Mouse (Mus musculus): ENCODE measurements around the gene Ripor2. TPM values are rescaled to one million over a fixed set of nuclear protein-coding genes. Genes with fewer than 3 reads are reported as not detected.

The Ripor2 gene
- polyA plus RNA-seq, 1 experiment from 2014 or later: 21.7 TPM

GRCm38 (mm10) chr13:24625071-24625470, 43.1 kb downstream of the Ripor2 start:
- ATAC-seq (ENCODE audit: low read depth): no peak
- WGBS: 32% methylated on average over 5 of the region's 5 CpGs
- peak overlapping the region; percentile 24 for H3K27ac ChIP-seq (replicated peaks)
- H3K9ac ChIP-seq: no peak overlapping the region
- H3K4me1 ChIP-seq (replicated peaks): peaks cover 29% of the 10 kb centered on the region
- no peaks in the 10 kb centered on the region for H3K9me3 ChIP-seq
- H3K4me2 ChIP-seq: no peak overlapping the region
- no peak overlapping the region for H3K4me3 ChIP-seq
- no peaks in the 10 kb centered on the region for H3K27me3 ChIP-seq
- H3K36me3 ChIP-seq: no peaks in the 10 kb centered on the region

GRCm38 (mm10) chr13:24626698-24627436, 44.9 kb downstream of the Ripor2 start:
- H3K9me3 ChIP-seq: no peaks in the 10 kb centered on the region

DNA sequence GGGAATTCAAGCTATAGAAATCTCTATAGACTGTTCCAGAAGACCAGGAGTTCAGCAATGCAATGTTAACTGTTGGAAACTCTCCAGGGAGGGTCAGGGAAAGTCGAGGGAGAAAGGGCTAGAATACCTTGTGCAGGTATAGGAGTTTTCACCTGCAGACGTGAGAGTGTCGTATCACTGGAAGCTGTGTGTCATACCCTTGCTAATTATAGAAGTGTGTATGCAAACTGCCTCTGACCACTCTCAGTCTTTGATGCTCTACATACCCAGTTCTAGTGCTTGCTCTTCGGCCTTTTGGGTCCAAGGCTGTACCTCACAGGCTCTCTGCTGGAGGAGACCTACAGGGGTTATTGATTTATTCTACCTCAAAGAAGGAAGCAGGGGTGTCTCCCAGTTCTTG, 46.2 kb downstream of the Ripor2 start:
- Histone ChIP-seq H3K4me1 (replicated peaks) (peaks cover 36% of the 10 kb centered on the region), H3K9me3 (no peaks in the 10 kb centered on the region), H3K4me3 (no peak overlapping the region), H3K36me3 (no peaks in the 10 kb centered on the region), H3K27me3 (no peaks in the 10 kb centered on the region), H3K27ac (replicated peaks) (peak overlapping the region; percentile 85), H3K9ac (no peak overlapping the region), H3K4me2 (no peak overlapping the region)
- ATAC-seq (ENCODE audit: low read depth): no peak
- 87% methylated on average over 4 of the region's 4 CpGs for WGBS

More at GRCm38 (mm10) chr13:24626698-24627436, 44.9 kb downstream of the Ripor2 start:
- ATAC-seq (ENCODE audit: low read depth): no peak
- WGBS: 84% methylated on average over 6 of the region's 6 CpGs
- Histone ChIP-seq H3K27ac (replicated peaks) (no peak overlapping the region), H3K4me1 (replicated peaks) (peaks cover 31% of the 10 kb centered on the region), H3K9ac (no peak overlapping the region), H3K4me3 (no peak overlapping the region), H3K36me3 (no peaks in the 10 kb centered on the region), H3K4me2 (no peak overlapping the region), H3K27me3 (no peaks in the 10 kb centered on the region)

DNA sequence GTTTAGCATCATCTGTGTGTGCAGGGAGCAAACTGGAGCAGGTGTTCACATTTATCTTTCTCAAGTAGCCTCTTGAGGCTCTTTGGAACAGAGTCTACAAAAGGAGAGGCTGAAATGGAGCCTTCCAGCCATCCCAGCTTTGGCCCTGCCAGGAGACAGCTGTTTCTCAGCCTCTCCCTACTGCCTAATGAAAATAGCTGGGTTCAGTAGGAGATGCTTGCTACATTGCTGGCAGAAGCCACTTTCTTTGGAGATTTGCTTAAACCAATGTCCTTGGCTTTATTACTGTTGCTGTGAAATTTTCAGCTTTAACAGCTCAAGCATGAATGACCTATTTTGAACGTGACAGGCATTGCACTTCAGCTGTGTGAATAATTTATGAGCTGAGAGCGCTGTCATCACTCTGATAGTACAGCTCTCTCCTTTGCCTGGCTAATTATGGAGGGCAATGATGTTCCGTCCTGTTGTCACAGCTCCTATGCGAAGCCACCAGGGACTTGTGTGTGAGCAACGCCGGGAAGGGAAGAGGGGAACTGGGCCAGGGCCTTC, 47.2 kb downstream of the Ripor2 start:
- no peaks in the 10 kb centered on the region for H3K27me3 ChIP-seq
- no peak overlapping the region for H3K9ac ChIP-seq
- H3K4me3 ChIP-seq: no peak overlapping the region
- ATAC-seq (ENCODE audit: low read depth): peak; percentile 90
- WGBS: 14% methylated on average over 6 of the region's 6 CpGs
- H3K27ac ChIP-seq (replicated peaks): peak overlapping the region; percentile 85
- H3K4me2 ChIP-seq: no peak overlapping the region
- peaks cover 36% of the 10 kb centered on the region for H3K4me1 ChIP-seq (replicated peaks)
- no peaks in the 10 kb centered on the region for H3K36me3 ChIP-seq
- H3K9me3 ChIP-seq: no peaks in the 10 kb centered on the region

DNA sequence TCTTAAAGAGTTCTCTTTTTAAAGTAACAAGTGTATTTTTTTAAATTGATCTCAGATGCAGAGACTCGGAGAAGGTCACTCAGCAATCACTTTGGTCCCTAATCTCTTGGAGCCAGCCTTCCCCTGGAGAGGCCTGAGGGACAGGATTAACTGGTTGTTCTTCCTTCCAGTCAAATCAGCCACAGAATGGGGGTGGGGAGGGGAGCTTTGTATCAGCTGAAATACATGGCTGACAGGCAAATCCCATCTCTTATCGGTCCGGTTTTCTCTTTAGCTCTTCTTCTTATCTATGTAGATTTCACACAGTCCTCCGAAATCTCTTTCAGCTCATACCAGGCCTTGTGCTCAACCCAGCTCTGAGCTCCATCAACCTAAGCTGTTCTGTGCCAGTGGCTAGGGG, 48.4 kb downstream of the Ripor2 start:
- ATAC-seq (ENCODE audit: low read depth): no peak
- 89% methylated on average over 4 of the region's 4 CpGs for WGBS
- no peaks in the 10 kb centered on the region for H3K36me3 ChIP-seq
- H3K27me3 ChIP-seq: no peaks in the 10 kb centered on the region; the same call in 1 of the 2 replicates
- H3K4me3 ChIP-seq: no peak overlapping the region
- no peak overlapping the region for H3K4me2 ChIP-seq
- H3K27ac ChIP-seq (replicated peaks): peak overlapping the region; percentile 29
- H3K4me1 ChIP-seq (replicated peaks): peaks cover 30% of the 10 kb centered on the region
- no peak overlapping the region for H3K9ac ChIP-seq
- no peaks in the 10 kb centered on the region for H3K9me3 ChIP-seq

DNA sequence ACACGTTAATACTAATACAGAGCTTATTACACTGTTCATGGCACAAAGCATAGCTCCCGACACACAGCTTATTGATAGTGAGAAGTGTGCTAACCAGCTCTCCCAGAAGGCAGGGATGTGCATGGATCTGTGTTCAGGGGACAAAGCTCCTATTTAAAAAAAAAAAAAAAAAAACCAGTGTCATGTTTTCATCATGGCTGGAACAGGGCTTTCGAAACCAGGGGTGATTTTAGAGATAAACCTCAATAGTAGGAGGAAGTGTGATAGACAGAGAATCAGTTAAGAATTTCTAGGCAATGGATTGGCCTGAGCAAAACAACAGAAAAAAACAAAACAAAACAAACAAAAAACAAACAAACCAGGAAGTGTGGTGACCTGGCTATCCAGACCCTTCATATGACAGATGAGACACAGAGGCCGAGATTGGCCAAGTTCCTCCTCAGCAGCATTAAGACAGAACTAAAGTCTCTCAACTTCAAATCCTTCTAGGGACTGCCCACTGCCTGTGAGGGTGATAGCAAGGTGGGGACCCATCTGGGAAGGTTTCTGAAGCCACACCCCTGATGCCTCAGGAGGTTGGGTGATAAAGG, 51.1 kb downstream of the Ripor2 start:
- Histone ChIP-seq H3K4me2 (no peak overlapping the region), H3K36me3 (no peaks in the 10 kb centered on the region), H3K4me3 (no peak overlapping the region), H3K27ac (replicated peaks) (no peak overlapping the region), H3K27me3 (peaks cover 9% of the 10 kb centered on the region), H3K9me3 (no peaks in the 10 kb centered on the region), H3K4me1 (replicated peaks) (peaks cover 40% of the 10 kb centered on the region), H3K9ac (no peak overlapping the region)
- 71% methylated on average over 4 of the region's 4 CpGs for WGBS
- no peak for ATAC-seq (ENCODE audit: low read depth)

DNA sequence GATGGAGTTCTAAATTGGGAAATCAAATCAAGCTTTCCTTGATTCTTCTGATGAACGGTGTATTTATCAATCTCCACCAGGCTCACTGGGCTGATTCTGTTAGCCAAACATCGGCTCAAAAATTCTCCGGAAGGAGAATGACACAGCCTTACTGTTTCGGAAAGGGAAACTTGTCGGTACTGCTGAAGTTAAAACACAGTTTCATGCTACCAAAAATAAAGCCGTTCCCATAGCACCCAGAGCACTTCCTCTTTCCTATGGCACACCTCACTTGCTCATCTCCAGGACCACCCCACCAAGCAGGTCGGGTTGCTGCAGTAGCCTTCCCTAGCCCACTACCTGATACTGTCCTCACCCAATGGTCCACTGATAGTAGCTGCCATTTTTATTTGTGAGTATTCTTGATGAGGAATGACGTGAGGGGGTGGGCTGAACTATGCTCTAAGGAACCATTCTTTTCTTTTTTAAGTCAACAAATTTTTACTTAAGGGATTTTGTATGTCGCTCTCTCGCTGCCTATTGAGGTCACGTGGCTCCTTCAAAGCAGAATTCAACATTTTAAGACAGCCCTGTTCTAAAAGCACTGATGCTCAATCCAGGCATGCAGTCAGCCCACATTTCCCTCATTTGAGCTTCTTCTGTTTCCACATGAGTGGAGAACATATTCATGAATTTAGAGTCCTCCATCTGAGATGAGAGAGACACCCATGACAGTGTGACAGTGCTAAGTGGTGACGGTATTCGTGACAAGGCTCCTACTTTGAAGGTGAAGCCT, 52.5 kb downstream of the Ripor2 start:
- Histone ChIP-seq H3K27ac (replicated peaks) (no peak overlapping the region), H3K36me3 (no peaks in the 10 kb centered on the region), H3K9ac (no peak overlapping the region), H3K9me3 (no peaks in the 10 kb centered on the region), H3K4me3 (no peak overlapping the region), H3K27me3 (peaks cover 9% of the 10 kb centered on the region), H3K4me1 (replicated peaks) (peaks cover 37% of the 10 kb centered on the region), H3K4me2 (no peak overlapping the region)
- WGBS: 91% methylated on average over 13 of the region's 13 CpGs
- ATAC-seq (ENCODE audit: low read depth): no peak

DNA sequence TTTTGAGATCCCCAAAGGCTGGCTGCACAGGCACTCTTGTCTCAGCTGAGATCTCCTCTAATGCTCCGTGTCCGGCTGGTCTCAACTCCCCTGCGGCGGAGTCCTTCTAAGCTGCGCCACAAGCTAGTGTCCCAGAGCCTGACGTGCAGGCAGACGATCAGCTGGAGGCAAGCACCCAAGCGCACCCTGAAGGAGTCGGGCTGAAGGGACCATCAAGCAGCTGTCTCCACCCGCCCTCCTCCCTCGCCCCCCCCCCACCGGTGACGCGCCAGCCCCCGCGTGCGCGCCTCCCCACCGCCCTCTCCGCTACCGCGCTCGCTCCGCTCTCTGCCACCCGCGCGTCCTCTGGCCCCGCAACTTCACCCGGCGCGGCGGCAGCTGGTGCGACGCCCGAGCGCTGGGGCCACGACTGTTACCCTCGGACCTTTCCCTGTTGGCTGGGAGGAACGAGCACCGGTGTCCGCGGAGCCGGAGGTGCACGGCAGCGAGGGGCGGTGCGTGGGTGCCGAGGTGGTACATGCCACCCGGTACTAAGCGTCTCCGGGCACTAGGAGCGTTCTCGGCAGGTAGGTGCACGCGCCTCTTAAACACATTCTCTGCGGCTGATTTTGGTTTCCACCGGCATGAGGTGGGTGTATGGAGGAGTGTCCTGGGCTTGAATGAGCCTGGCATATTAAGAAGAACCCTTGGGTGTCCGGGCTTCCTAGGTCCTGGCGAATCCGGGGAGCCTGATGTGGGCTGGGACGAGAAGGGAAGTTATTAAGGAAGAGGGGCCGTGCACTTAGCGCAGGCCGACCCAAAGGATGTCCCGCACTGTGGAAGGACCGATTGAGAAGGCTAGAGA, 56.6 kb downstream of the Ripor2 start:
- Histone ChIP-seq H3K27me3 (peaks cover 9% of the 10 kb centered on the region), H3K27ac (replicated peaks) (peak overlapping the region; percentile 93), H3K36me3 (no peaks in the 10 kb centered on the region), H3K4me2 (peak overlapping the region; percentile 85), H3K9ac (peak overlapping the region; percentile 81), H3K4me1 (replicated peaks) (peaks cover 56% of the 10 kb centered on the region), H3K4me3 (peak overlapping the region; percentile 71), H3K9me3 (no peaks in the 10 kb centered on the region)
- ATAC-seq (ENCODE audit: low read depth): peak; percentile 85
- WGBS: under 1% methylated on average over 63 of the region's 66 CpGs

- peak; percentile 62 for ATAC-seq (ENCODE audit: low read depth)
These were observed 57.5 kb downstream of the Ripor2 start for GRCm38 (mm10) chr13:24639215-24640165.

DNA sequence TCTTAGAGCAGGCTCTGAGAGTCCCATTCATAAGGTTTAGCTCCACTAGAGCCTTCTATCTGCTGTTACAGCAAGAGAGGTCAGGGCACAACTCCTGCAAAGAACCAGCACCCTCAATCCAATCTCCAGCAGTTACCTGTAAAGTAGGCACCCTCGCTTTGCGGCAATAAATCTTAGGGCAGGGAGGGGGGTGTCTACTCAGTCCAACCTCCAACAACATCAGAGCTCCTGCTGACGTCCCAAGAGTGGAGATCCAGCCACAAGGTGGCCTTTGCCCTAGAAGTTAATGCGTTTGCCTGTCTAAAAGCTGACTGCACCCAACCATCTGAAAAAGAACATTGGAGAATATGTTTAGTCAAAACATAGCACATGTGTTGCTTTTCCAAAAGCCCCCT, 58.2 kb downstream of the Ripor2 start:
- ATAC-seq (ENCODE audit: low read depth): no peak
- 0 out of 2 replicates have a peak, but pooled peaks cover 6% of the 10 kb centered on the region for H3K36me3 ChIP-seq
- peak overlapping the region; percentile 81 for H3K9ac ChIP-seq
- H3K9me3 ChIP-seq: no peaks in the 10 kb centered on the region
- WGBS: 50% methylated on average over 4 of the region's 4 CpGs
- peaks cover 9% of the 10 kb centered on the region for H3K27me3 ChIP-seq
- peak overlapping the region; percentile 85 for H3K4me2 ChIP-seq
- peaks cover 69% of the 10 kb centered on the region for H3K4me1 ChIP-seq (replicated peaks)
- H3K27ac ChIP-seq (replicated peaks): peak overlapping the region; percentile 93
- peak overlapping the region; percentile 71 for H3K4me3 ChIP-seq

More at GRCm38 (mm10) chr13:24639215-24640165, 57.5 kb downstream of the Ripor2 start:
- Histone ChIP-seq H3K4me2 (peak overlapping the region; percentile 85), H3K27me3 (peaks cover 9% of the 10 kb centered on the region), H3K4me1 (replicated peaks) (peaks cover 65% of the 10 kb centered on the region), H3K4me3 (peak overlapping the region; percentile 71), H3K27ac (replicated peaks) (peak overlapping the region; percentile 93), H3K9me3 (no peaks in the 10 kb centered on the region), H3K36me3 (0 out of 2 replicates have a peak, but pooled peaks cover 6% of the 10 kb centered on the region), H3K9ac (peak overlapping the region; percentile 81)
- WGBS: 12% methylated on average over 22 of the region's 22 CpGs
